Mouse (Mus musculus) heart, embryonic 16.5 days (tissue): Measurements from ENCODE around the gene Ifnlr1. TPM values are rescaled to one million over a fixed set of nuclear protein-coding genes. Genes with fewer than 3 reads are reported as not detected.
"Not testable (repeated sequence)": the region's sequence is repeated elsewhere in the genome, so short reads cannot be mapped to it uniquely, and the experiment has no call there.

ENCODE experiments used
- ATAC-seq: fragments of 200-750 bp; cut with Nextera tagmentation; replicated peaks from 2 replicates; pipeline ENCODE4 v1.8.0; 2017; ENCODE audit warnings: moderate number of reproducible peaks; ENCODE audit not compliant: insufficient read depth, low FRiP score; ENCODE audit errors: extremely low read depth
- H3K27ac ChIP-seq: fragments of 300-500 bp; sonication (generic); 2 replicates; pipeline ENCODE4 v1.5.1; 2014; ENCODE audit warnings: mild to moderate bottlenecking, low read length, control low read depth, moderate library complexity
- H3K27me3 ChIP-seq: fragments of 300-500 bp; sonication (generic); 2 replicates; pipeline ENCODE4 v1.6.1; 2014; ENCODE audit warnings: low read length, mixed read lengths; ENCODE audit not compliant: control insufficient read depth, insufficient read depth
- H3K36me3 ChIP-seq: fragments of 300-500 bp; sonication (generic); 2 replicates; pipeline ENCODE4 v1.6.1; 2014; ENCODE audit not compliant: control insufficient read depth, insufficient read depth
- H3K4me1 ChIP-seq: fragments of 300-500 bp; sonication (generic); 2 replicates; pipeline ENCODE4 v1.6.1; 2014; ENCODE audit warnings: low read length, mixed read lengths; ENCODE audit not compliant: control insufficient read depth, insufficient read depth
- H3K4me2 ChIP-seq: fragments of 300-500 bp; sonication (generic); 2 replicates; pipeline ENCODE4 v1.6.1; 2014; ENCODE audit warnings: low read depth, mild to moderate bottlenecking, control low read depth, low read length
- H3K4me3 ChIP-seq: fragments of 300-500 bp; sonication (generic); 2 replicates; pipeline ENCODE4 v1.5.1; 2014; ENCODE audit warnings: mild to moderate bottlenecking, control low read depth, low read length
- H3K9ac ChIP-seq: fragments of 300-500 bp; sonication (generic); 2 replicates; pipeline ENCODE4 v1.6.1; 2014; ENCODE audit warnings: low read length, control low read depth
- H3K9me3 ChIP-seq: fragments of 300-500 bp; sonication (generic); replicated peaks from 2 replicates; pipeline ENCODE4 v1.6.1; 2016; ENCODE audit warnings: low read length; ENCODE audit not compliant: control insufficient read depth
- WGBS: fragments of 180-500 bp; shearing (Covaris S2); extraction: QIAGEN DNeasy Blood & Tissue Kit; methylation state at CpG from one replicate; pipeline ENCODE4 v1.1.7; 2014; 5-methylcytosine and 5-hydroxymethylcytosine counted together
- polyA plus RNA-seq: library from polyadenylated mRNA; unstranded; fragments of >200 nt; fragmentation: Nextera tagmentation; extraction: Ambion mirVana; gene quantifications from 2 replicates; pipeline ENCODE4 v1.2.1, GENCODE M21; 2015

The Ifnlr1 gene
- polyA plus RNA-seq: 0.66 and 0.69 TPM in 2 replicates

DNA sequence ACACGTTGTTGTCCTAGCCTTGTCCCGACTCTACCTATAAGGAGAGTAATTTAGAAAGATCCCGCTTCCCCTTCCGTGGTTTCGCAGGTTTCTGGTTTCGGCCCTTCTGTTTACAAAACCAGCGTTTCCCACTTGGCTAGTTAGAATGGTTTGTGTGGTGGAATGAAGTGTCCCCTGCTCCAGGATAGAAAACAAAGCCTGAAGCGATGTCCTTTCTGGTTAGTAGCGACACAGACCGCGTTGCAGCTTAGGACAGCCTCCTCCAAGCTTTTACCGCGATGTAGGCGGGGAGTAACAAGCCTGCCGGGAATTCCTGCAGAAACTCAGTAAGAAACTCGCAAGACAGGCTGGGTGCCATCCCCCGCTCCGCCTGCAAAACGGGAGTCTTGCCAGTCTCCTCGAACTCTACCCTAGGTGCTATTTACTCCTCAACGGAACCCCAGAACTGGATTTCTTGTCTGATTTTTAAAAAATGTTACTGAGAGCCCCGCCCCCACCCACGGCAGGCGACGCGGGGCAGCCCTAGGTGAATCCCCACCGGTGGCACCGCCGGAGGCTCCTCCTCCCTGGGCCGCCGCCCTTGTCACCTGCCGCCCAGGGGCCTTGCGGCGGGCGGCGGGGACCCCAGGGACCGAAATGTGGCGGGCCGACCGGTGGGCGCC lies at the start of gene Ifnlr1:
Gene Ifnlr1, plus strand, starts transcription at position 382 of the 662 bp plus-strand sequence.
- Histone ChIP-seq H3K27ac (no peak within 1 kb of the TSS), H3K4me1 (peaks cover 7% of the 10 kb centered on the region), H3K9me3 (no peaks in the 10 kb centered on the region), H3K9ac (peak within 1 kb of the TSS; percentile 84), H3K27me3 (peaks cover 15% of the 10 kb centered on the region), H3K36me3 (no peaks in the 10 kb centered on the region), H3K4me3 (peak within 1 kb of the TSS; percentile 78), H3K4me2 (peak within 1 kb of the TSS; percentile 95)
- ATAC-seq: peak; percentile 33
- WGBS: 1% methylated on average over 41 of the region's 41 CpGs

DNA sequence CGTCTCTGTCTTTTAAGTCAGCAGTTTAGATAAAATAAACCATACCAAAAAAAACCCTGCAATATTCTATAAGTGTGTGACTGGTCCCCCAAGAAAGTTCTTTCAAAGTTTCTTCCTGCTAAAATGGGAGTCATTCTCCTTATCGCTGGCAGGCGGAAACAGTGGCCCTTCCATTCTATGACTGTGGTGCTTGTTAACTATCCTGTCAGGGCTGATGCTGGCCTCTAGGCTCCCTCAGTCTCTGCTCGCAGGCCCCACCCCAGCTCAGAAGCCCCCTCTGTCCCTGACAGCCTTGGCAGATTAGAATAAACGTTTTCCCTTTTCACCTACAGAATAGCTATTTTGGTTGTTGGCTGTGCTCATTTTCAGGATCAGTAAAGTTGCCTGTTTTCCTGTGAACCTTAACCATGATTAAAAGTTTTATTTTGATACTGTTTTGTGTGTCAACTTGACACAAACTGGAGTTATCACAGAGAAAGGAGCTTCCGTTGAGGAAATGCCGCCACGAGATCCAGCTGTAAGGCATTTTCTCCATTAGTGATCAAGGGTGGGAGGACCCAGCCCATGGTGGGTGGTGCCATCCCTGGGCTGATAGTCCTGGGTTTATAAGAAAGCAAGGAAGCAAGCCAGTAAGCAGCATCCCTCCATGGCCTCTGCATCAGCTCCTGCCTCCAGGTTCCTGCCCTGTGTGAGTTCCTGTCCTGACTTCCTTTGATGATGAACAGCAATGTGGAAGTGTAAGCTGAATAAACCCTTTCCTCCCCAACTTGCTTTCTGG lies 44.6 kb upstream of the Ifnlr1 start:
- not testable (repeated sequence) for H3K4me2 ChIP-seq, H3K9ac ChIP-seq, H3K36me3 ChIP-seq, H3K9me3 ChIP-seq, H3K27me3 ChIP-seq, H3K4me3 ChIP-seq, ATAC-seq, H3K27ac ChIP-seq
- 75% methylated on average over 8 of the region's 8 CpGs for WGBS
- peaks cover 18% of the 10 kb centered on the region for H3K4me1 ChIP-seq

DNA sequence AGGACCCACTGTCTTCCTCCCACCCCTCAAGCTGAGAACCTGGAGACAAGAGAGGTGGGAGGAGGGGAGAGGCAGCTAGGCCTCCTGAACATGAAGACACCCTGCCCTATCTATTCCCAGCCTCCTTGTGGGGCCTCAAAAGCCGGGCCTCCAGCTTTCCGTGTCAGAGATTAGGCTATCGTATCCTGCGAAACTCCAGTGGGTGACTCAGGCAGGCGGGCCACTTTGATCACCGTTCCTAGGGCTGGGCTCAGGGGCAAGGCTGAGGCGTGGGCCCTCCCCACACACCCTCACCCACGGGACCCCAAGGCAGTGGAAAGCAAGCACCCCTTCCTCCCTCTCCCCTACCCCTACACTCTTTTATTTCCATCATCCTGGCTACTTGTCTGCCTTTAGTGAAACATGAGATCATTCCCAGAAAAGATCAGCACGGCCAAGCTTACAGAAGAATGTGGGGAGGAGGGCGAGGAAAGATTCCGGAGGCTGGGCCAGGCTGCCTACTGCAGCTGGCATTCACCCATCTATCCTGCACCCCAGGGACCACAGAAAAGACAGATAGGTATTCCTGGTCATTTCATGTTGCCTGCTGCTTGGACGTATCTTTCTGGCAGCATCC lies 41.0 kb upstream of the Ifnlr1 start:
- H3K36me3 ChIP-seq: no peaks in the 10 kb centered on the region
- H3K9me3 ChIP-seq: no peaks in the 10 kb centered on the region
- H3K27ac ChIP-seq: peak overlapping the region; percentile 67
- no peaks in the 10 kb centered on the region for H3K27me3 ChIP-seq
- H3K9ac ChIP-seq: peak overlapping the region; percentile 2; the same call in 1 of the 2 replicates
- H3K4me1 ChIP-seq: peaks cover 18% of the 10 kb centered on the region
- ATAC-seq: peak; percentile 46
- H3K4me3 ChIP-seq: no peak overlapping the region
- WGBS: 16% methylated on average over 12 of the region's 12 CpGs
- H3K4me2 ChIP-seq: peak overlapping the region; percentile 14; the same call in 1 of the 2 replicates

DNA sequence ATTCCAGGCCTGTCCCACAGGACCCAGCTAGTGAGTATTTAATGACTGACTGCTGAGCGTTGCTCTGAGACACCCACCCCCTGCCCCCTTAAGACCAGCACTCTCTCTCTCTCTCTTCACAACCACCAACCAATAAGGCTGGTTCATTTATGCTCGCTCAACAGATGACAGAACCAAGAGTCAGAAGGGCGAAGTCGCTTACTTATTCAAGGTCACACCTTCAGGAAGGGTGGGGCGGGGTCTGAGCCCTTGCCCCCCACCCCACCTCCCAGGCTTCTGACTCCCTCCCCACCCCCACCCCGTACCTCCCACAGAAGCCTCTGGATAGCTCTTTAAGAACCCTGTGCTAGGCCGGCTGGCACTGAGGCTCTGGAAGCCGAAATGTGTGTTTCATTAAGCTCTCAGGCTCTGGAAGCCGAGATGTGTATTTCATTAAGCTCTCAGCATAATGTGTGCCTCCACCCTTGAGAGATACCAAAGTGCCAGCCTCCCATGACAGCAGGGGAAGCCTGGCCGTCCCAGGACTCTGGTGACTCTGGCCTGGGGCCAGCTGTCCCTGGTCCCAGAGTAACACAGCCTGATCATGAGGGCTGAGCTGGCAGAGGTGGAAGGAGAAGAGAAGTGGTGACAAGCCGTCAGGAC lies 33.0 kb upstream of the Ifnlr1 start:
- Histone ChIP-seq H3K4me1 (peaks cover 50% of the 10 kb centered on the region), H3K4me2 (peak overlapping the region; percentile 45)
- ATAC-seq: peak; percentile 88

DNA sequence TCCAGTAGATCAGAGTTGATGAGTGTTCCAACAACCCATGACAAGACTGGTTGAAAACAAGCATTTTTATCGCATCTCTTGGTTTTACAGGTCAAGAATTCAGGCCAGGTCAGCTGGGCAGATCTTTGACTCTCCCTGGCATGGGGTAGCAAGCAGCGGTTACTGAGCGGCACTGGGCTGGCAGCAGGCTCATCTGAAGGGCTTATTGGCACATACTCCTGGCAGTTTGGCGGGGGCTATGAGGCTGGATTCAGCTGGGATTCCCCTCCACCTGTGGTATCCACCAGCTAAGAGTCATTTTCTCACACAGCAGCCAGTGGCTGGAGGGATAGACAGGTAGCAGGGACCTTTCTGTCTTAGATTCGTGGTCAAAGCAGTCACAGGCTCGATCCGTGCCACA lies 32.1 kb upstream of the Ifnlr1 start:
- Histone ChIP-seq H3K9me3 (no peaks in the 10 kb centered on the region), H3K4me3 (no peak overlapping the region), H3K4me1 (peaks cover 58% of the 10 kb centered on the region), H3K4me2 (peak overlapping the region; percentile 28; the same call in 1 of the 2 replicates), H3K36me3 (no peaks in the 10 kb centered on the region), H3K9ac (peak overlapping the region; percentile 41), H3K27ac (peak overlapping the region; percentile 96), H3K27me3 (no peaks in the 10 kb centered on the region)
- WGBS: 82% methylated on average over 7 of the region's 7 CpGs
- no peak for ATAC-seq

More for the DNA sequence above, 33.0 kb upstream of the Ifnlr1 start:
- WGBS: 19% methylated on average over 11 of the region's 11 CpGs
- no peaks in the 10 kb centered on the region for H3K36me3 ChIP-seq
- H3K27me3 ChIP-seq: no peaks in the 10 kb centered on the region
- no peaks in the 10 kb centered on the region for H3K9me3 ChIP-seq
- peak overlapping the region; percentile 39; the same call in 1 of the 2 replicates for H3K9ac ChIP-seq
- no peak overlapping the region for H3K4me3 ChIP-seq
- peak overlapping the region; percentile 96 for H3K27ac ChIP-seq

DNA sequence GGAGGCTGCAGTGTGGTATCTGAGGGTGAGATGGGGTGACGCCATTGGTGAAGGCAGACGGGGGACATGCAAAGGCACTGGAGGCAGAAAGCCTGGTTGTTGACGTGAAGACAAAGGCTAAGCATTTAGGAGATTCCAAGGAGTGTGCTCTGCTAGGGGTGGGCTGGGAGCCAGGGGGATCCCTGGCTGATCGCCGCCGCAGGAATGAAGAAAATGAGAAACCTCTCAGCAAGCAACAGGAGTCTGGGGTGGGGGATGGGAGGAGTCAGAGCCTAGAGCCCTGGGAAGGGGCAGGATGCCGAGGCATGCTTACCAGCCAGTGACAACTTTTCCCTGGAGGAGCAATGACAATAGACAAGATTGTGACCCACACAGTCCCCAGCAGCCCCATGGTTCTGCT lies 30.6 kb upstream of the Ifnlr1 start:
- peak overlapping the region; percentile 51 for H3K9ac ChIP-seq
- H3K4me2 ChIP-seq: no peak overlapping the region
- no peaks in the 10 kb centered on the region for H3K27me3 ChIP-seq
- WGBS: 20% methylated on average over 7 of the region's 7 CpGs
- H3K4me3 ChIP-seq: no peak overlapping the region
- no peak for ATAC-seq
- peak overlapping the region; percentile 96 for H3K27ac ChIP-seq
- no peaks in the 10 kb centered on the region for H3K36me3 ChIP-seq
- peaks cover 63% of the 10 kb centered on the region for H3K4me1 ChIP-seq
- no peaks in the 10 kb centered on the region for H3K9me3 ChIP-seq

DNA sequence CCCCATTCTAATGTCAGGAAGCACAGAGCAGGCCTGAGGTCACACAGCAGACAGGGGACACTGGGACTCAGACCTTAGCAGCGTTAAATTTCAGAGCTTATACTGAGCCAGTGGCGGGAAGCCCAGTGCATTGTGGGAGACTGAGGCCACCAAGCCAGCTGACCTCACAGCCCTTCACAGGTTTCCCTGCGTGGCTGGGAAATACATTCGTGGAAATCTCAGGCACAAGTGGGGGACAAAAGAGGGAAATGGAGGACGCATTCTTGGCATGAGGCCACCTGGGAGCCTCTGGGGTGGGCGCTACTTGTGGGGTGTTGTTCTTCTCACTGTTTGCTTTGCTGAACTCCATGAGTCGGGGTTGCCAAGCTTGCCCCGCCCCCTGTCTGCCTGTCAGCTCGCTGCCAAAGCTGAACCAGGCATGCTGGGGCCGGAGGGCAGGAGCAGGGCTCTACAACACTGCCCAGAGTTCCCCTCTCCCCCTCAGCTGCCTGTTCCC lies 29.9 kb upstream of the Ifnlr1 start:
- no peaks in the 10 kb centered on the region for H3K27me3 ChIP-seq
- no peaks in the 10 kb centered on the region for H3K36me3 ChIP-seq
- 16% methylated on average over 10 of the region's 10 CpGs for WGBS
- H3K4me3 ChIP-seq: no peak overlapping the region
- peak; percentile 20 for ATAC-seq
- no peaks in the 10 kb centered on the region for H3K9me3 ChIP-seq
- H3K27ac ChIP-seq: peak overlapping the region; percentile 96
- peak overlapping the region; percentile 51 for H3K9ac ChIP-seq
- H3K4me1 ChIP-seq: peaks cover 68% of the 10 kb centered on the region
- peak overlapping the region; percentile 18; the same call in 1 of the 2 replicates for H3K4me2 ChIP-seq

DNA sequence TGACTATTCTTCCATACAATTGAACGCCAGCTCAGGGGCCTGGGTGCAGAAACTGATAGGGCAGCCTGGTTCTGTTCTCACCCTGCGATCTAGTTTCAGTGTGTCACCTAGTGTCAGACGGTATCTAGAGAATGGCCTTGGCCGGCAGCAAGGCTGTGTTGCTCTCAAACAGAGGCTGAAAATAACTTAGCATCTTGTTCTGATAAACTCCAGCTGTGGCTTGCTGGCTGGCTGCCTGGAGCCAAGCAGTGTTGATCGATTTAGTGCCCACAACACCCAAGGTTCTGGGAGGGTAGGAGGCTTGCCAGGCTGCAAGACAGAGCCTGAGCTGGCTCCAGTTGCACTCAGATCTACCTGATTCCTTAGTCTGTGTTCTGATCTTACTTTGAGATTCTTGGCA lies 27.6 kb upstream of the Ifnlr1 start:
- no peaks in the 10 kb centered on the region for H3K36me3 ChIP-seq
- ATAC-seq: peak; percentile 71
- 16% methylated on average over 5 of the region's 5 CpGs for WGBS
- no peaks in the 10 kb centered on the region; the same call in 1 of the 2 replicates for H3K9me3 ChIP-seq
- 0 out of 2 replicates have a peak overlapping the region, but pooled peaks have one; percentile 10 for H3K4me2 ChIP-seq
- H3K4me3 ChIP-seq: no peak overlapping the region
- H3K9ac ChIP-seq: no peak overlapping the region
- peaks cover 64% of the 10 kb centered on the region for H3K4me1 ChIP-seq
- peak overlapping the region; percentile 96 for H3K27ac ChIP-seq
- H3K27me3 ChIP-seq: no peaks in the 10 kb centered on the region
